Mouse (Mus musculus) left cerebral cortex, postnatal 4 days (tissue): ENCODE measurements around the gene Elovl5. TPM values are rescaled to one million over a fixed set of nuclear protein-coding genes. Genes with fewer than 3 reads are reported as not detected.

Source experiments
- DNase-seq: peaks from one replicate; pipeline ENCODE4 v3.0.0-alpha.2; 2022
- intact Hi-C: fragments of 180-260 bp; cut with DNase I; formaldehyde crosslinking; loops from one replicate; pipeline ENCODE4 v1.15.1; 2025
- total RNA-seq, 2 experiments: library from RNA; stranded (reverse); gene quantifications; 2 replicates each; pipeline ENCODE4 v1.2.3; 2021

Gene Elovl5
- total RNA-seq, 2 experiments from 2014 or later: 62.7 to 65.3 TPM

- no peak for DNase-seq
- intact Hi-C loops: no loop called here
These were observed 113.8 kb downstream of the Elovl5 start for GRCm38 (mm10) chr9:78030835-78031456.

- DNase-seq: no peak
- intact Hi-C loops: no loop called here
These were observed 115.8 kb downstream of the Elovl5 start for GRCm38 (mm10) chr9:78032930-78033329.

Other genes starting within 250 kb of the Elovl5 start
- 10 to 100 TPM; 23.4 to 26.0 TPM for gene Gclc, start 162.8 kb upstream of the Elovl5 start, total RNA-seq
- gene Gcm1, start 134.6 kb downstream of the Elovl5 start, total RNA-seq: not detected
- 10 to 100 TPM; 80.3 to 85.6 TPM for gene Fbxo9, start 191.7 kb downstream of the Elovl5 start, total RNA-seq
- 10 to 100 TPM; 59.9 to 64.0 TPM for gene Ick, start 191.8 kb downstream of the Elovl5 start, total RNA-seq